Mouse (Mus musculus): Measurements from ENCODE around the gene Lor.

Gene Lor

GRCm38 (mm10) chr3:92083042-92083441 is at the start of gene Lor:
Lor (minus strand) TSS chr3:92083142.
- DNase-seq (ENCODE audit: extremely low read depth, insufficient read length, low spot score) = no peak

GRCm38 (mm10) chr3:92123847-92124246 is 40.9 kb upstream of the Lor start, which contains the start of gene Prr9:
Prr9 (minus strand) TSS chr3:92123947.
- no peak for DNase-seq (ENCODE audit: extremely low read depth, insufficient read length, low spot score)

GRCm38 (mm10) chr3:92120902-92121301 is 38.0 kb upstream of the Lor start:
- no peak for DNase-seq (ENCODE audit: extremely low read depth, insufficient read length, low spot score)

GRCm38 (mm10) chr3:92117930-92118329 is 35.0 kb upstream of the Lor start:
- no peak for DNase-seq (ENCODE audit: extremely low read depth, insufficient read length, low spot score)

- no peak for DNase-seq (ENCODE audit: extremely low read depth, insufficient read length, low spot score)
Measured at GRCm38 (mm10) chr3:92111526-92111925, 28.6 kb upstream of the Lor start.

- no peak for DNase-seq (ENCODE audit: extremely low read depth, insufficient read length, low spot score)
Measured at GRCm38 (mm10) chr3:92110790-92111189, 27.8 kb upstream of the Lor start.

- DNase-seq (ENCODE audit: extremely low read depth, insufficient read length, low spot score) = no peak
Measured at GRCm38 (mm10) chr3:92106582-92106981, 23.6 kb upstream of the Lor start.

GRCm38 (mm10) chr3:92081285-92081931 is 1.5 kb downstream of the Lor start:
- no peak for DNase-seq (ENCODE audit: extremely low read depth, insufficient read length, low spot score)

GRCm38 (mm10) chr3:92080462-92081284 is 2.3 kb downstream of the Lor start:
- DNase-seq (ENCODE audit: extremely low read depth, insufficient read length, low spot score) = no peak

- no peak for DNase-seq (ENCODE audit: extremely low read depth, insufficient read length, low spot score)
Measured at GRCm38 (mm10) chr3:92050382-92051054, 32.4 kb downstream of the Lor start.

GRCm38 (mm10) chr3:92033892-92034291 is 49.0 kb downstream of the Lor start:
- DNase-seq (ENCODE audit: extremely low read depth, insufficient read length, low spot score) = no peak

GRCm38 (mm10) chr3:92033203-92033602 is 49.7 kb downstream of the Lor start:
- no peak for DNase-seq (ENCODE audit: extremely low read depth, insufficient read length, low spot score)

All from 3134 (cell line).